Mouse (Mus musculus) adipocyte (in vitro differentiated cells): ENCODE measurements around the gene Myo5c.
A peak's percentile ranks its signal among the peaks of the same experiment; 100 is the strongest.

Source experiments
- DNase-seq: peaks from one replicate; pipeline ENCODE4 v3.0.0-alpha.2; 2016; ENCODE audit warnings: low spot score

The Myo5c gene

DNA sequence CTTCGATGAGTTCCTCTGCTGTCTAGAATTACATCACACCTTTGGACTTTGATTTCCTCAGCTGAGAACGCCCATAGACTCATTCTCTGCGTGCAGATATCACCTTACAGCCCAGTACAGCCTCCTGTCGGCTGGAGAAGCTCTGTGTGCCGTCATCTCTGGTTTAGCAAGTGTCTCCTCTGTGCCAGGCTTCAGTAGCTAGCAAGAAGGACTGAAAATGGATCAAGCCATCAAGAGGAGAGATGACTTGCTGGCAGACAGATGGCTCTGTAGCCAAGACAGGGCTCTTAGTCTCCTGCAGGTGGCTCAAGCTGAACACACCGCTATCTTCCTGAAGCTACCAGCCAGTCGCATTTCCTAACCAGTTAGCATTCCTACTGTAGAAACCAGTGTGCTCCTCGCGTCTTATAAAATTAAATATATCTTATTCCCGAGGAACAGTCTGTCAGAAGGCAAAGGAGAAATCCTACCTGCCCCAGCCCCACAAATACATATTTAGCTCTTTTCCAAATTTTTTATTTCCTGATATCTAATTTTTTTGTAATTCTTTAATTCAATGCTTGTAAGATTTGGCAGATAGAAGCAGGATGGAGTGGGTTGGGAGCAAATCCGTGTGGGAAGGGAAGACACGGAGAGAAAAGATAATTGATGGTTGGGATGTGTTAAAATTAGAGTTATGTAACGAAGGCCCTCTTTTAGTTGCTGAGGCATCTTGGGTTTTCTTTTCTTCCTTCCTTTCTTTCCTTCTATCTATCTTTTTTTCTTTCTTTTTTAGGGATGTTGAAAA, 90.5 kb downstream of the Myo5c start:
- DNase-seq: no peak

DNA sequence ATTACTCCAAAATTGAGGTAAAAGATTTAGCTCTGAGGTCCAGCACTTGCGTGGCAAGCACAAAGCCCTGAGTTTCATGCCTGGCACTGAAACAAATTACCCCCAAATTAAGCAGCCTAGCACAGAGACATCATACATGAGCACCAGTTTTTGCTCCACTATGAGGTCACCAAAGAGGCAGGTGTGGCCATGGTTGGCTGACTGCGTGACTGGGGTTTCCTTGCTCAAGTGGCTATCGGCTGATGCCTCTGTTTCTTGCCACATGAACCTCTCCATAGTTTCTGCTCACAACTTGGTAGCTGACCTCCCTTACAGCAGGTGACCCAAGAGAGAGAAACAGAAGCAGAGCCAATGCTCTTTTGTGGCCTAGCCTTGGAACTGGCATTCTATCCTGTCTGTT, 96.2 kb downstream of the Myo5c start:
- DNase-seq: no peak

- DNase-seq: no peak
Observed at GRCm38 (mm10) chr9:75330821-75331220, 99.0 kb downstream of the Myo5c start.

DNA sequence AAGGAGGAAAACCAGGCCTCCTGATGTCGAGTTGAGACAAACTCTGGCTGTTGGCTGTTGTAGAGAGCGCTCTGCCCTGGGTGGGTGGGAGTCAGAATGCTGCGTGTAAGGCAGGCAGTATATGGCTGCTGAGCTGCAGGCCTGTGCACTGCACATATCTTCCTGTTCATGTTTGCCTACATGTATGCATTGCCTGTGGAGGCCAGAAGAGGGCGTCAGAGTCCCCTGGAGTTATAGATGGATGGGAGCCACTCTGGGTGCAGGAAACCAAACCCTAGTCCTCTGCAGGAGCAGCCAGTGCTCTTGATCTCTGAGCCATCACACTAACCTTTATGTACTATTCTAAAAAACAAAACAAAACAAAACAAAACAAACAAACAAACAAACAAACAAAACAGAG, 102.6 kb downstream of the Myo5c start:
- no peak for DNase-seq

DNA sequence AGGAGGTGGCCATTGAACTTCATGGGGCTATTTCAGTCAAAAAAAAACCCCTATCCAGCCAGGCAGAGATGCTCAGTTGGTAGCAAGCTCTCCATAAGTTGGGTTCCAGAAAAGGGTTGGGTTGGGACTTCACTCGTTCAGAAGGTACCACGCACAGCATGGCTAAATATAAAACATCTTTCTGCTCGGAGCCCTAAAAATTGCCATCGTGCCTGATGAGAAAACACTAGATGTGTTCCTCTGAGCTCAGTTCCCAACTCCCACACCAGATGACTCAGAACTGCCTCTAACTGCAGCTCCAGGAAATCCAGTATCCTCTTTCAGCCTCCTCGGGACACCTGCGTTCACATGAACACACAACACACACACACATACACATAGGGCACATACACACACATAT, 106.2 kb downstream of the Myo5c start:
- no peak for DNase-seq

- DNase-seq: peak; percentile 77
Observed at GRCm38 (mm10) chr9:75342433-75342832, 110.6 kb downstream of the Myo5c start.

DNA sequence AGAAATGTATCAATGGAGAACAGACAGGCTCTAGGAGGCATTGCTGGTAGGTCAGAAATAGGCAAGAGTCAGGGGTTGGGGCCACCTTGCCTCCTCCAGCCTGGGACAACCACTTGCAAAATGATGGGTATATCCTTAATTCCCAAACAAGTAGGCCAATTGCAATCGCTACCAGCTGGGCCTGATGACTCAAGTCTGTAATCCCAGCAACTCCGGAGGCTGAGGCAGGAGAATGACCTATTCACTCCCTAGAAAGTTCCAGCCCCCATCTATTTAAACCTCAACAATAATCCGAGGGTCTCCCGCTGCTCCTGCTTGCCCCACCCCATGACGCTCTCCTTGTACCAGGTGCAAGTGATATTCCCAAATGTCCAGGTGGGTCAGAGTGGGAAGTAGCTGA, 115.6 kb downstream of the Myo5c start, which contains the start of gene Bcl2l10:
Bcl2l10 (plus strand) TSS at position 301 of the 400 bp plus-strand sequence.
- DNase-seq: no peak

DNA sequence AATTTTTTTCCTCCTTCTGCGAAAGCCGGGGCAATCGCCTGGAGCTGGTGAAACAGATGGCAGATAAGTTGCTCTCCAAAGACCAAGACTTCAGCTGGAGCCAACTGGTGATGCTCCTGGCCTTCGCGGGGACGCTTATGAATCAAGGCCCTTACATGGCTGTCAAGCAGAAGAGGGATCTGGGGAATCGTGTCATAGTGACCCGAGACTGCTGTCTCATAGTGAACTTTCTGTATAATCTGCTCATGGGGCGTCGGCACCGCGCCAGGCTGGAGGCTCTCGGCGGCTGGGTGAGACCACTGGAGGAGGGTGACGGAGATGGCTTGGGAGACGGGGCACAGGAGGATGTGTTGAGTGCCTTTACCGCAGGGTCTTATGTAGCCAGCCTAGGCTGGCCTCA, 116.2 kb downstream of the Myo5c start:
- DNase-seq: peak; percentile 59

- peak; percentile 96 for DNase-seq
Observed at GRCm38 (mm10) chr9:75348641-75349040, 116.8 kb downstream of the Myo5c start.

GRCm38 (mm10) chr9:75353094-75353493, 121.3 kb downstream of the Myo5c start:
- DNase-seq: no peak
